Mouse (Mus musculus): Measurements from ENCODE around the gene Gm26566.
"Not testable (repeated sequence)": the region's sequence is repeated elsewhere in the genome, so short reads cannot be mapped to it uniquely, and the experiment has no call there.

Gene Gm26566

DNA sequence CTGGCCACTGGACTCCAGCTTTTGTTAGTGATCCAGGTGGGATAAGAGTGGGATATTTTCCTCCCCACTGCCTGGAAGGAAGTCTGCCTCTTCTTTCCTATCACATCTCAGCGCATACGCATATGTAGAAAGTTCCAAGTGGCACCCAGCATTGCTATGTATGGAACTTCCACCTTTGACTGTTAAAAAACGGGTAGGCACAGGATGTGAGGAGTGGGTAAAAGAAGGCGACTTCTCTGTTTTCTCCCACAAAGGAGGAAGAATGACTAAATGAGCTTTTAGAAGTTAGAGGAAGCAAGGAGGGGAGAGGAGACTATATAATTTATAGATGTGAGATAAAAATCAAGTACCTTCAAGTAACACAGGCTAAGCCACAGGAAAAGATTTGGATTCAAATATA is 19.8 kb downstream of the Gm26566 start:
- DNase-seq, result no peak

DNA sequence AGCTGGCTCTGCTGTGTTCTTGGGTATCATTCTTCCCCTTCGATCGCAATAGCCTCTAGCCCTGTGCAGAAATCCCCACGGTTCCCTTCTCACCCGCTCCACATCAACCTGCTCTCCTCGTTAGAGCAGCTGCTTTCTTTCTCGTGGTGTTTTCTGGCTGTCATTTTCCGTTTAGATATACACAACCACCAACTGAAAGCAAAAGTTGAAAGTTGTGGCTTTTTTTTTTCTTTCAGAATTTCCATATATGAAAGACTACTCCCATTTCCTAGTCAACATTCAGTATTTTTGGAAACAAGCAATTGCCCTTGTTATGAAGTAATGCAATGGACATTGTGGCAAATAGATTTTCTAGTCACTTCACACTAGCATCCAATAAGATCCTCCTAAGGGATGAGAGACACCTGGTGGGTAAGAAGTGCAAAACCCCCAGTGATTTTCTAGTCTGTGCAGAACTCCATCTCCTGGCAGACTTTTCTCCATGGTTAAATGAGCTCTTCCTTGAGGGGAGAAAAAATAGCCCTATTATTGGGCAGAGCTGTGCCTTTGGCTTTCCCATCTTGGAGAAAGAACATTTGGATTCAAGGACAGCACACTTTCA is 21.3 kb downstream of the Gm26566 start:
- no peak for DNase-seq

DNA sequence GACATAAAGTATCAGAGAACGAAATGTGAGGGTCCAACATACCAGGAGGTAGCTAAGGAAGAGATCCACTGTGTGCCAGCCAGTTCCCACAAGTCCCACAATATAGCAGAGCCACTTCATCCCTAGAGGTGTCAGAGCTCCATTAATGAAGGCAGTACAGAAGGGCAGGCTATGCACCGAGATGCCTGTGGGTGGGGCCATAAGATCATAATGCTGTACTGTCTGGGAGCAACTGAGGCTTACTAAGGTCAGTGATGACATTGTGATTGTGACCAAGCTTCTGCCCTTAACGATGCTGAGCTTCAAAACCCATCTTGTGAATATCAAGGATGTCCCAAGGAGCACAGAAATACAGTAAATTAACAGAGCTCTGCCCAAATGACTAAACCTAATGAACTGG is 22.6 kb downstream of the Gm26566 start:
- DNase-seq, result no peak

DNA sequence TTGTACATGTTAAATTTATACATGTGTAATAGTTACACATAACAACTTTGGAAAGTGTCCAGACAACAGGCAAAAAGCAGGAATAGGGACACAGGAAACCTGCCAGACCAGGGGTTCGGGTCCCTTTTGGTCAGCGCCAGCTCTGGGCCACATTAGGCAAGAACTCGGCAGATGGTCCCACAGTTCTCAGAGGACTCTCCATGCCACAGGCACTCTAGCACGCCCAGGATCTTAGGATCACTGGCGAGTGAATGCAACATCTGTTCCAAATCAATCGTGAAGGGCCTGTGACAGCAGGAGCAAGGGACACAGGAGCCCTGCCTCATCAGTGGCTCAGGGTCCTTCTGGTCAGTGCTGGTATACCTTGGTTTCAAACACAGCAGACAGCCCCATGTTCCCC is 28.3 kb downstream of the Gm26566 start:
- DNase-seq, result no peak

DNA sequence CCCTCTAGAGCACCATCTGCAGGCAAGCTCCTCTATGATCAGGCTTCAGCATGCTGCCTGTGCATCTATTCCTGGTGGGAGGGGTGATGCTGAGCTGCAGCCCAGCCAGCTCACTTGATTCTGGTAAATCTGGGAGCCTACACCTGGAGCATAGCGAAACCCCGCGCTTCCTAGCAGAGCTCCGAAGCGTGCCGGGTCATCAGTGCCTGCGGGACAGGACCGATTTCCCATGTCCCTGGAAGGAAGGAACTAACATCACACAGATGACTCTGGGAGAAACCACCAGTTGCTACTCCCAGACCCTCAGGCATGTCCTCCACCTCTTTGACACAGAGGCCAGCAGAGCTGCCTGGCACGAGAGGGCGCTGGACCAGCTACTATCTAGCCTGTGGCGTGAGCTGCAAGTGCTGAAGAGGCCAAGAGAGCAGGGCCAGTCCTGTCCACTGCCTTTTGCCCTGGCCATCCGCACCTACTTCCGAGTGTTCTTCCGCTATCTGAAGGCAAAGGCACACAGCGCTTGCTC is 33.3 kb downstream of the Gm26566 start, which contains the start of gene Gm13271:
Gene Gm13271, plus strand, starts transcription at position 51 of the 523 bp plus-strand sequence.
- DNase-seq, result peak; percentile 69

DNA sequence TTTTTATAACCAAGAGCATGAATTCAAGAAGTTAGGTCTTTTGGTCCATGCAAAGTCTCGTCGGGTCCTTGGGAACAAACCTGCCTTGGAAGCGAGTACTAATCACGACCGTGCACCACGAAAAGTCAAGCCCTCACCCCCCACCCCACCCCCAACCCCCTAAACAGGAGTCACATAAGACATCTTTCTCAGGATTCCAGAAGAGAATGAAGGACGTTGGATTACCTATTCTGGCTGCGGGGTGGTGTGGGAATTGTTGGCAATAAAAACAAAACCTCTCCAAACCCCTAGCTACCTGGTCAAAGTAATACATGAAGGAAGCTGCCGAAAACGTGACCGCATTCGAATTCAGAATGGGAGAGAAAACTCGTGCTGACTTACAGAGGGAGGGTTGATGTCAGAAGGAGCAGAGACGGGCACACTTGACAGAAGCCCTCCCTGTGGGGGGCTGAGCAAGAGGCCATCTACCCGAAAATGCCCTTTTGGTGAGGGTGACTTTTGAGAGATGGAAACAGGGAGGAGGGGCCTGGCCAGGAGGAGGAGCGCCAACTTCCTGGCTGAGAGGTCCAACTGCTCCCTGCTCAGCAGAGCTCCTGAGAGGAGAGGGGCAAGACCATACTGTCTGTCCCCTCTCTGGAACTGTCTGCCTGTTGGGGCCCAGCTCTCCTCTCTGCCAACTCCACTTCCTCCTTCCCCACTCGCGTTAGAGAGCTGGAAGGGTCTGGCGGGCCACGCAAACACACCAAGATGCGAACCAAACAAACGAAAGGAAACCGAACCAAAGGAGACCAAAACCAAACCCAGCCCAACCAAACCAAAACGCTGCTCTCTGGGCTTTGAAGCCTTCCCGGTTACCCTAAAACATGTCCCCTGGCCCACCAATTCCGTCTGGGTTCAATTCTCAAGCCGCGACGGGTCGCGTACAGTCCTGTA is 35.2 kb downstream of the Gm26566 start:
- peak; percentile 37 for DNase-seq

DNA sequence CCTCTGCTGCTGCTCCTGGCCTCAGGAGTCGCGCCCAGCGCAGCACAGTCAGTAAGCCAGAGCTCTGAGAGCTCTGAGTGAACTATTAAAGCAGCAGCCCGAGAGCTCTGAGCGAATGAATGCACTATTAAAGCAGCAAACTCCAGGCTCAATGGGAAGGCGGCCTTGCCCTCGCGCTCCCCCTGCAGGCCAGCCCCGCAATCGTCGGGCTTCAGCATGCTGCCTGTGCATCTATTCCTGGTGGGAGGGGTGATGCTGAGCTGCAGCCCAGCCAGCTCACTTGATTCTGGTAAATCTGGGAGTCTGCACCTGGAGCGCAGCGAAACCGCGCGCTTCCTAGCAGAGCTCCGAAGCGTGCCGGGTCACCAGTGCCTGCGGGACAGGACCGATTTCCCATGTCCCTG is 36.0 kb downstream of the Gm26566 start:
- DNase-seq, result peak; percentile 87

DNA sequence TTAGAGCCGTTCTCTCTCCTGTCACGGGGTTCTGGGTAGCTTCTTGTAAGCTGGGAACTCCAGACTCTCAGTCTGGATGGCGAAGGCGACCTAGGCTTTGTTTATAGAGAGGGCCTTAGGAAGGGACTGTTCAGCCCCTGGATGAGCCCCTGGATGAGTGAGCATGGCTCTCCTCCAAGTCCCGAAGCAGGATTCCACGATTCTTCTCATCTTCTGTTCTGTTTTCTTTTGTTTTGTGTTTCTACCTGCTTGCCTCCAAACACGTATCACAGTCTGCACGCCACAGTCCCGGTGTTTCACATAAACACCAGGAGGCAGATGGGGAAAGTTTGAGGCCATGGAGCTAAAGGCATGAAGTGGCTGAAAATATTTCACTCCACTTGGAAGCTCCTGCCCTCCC is 37.1 kb downstream of the Gm26566 start:
- DNase-seq, result not testable (repeated sequence)

DNA sequence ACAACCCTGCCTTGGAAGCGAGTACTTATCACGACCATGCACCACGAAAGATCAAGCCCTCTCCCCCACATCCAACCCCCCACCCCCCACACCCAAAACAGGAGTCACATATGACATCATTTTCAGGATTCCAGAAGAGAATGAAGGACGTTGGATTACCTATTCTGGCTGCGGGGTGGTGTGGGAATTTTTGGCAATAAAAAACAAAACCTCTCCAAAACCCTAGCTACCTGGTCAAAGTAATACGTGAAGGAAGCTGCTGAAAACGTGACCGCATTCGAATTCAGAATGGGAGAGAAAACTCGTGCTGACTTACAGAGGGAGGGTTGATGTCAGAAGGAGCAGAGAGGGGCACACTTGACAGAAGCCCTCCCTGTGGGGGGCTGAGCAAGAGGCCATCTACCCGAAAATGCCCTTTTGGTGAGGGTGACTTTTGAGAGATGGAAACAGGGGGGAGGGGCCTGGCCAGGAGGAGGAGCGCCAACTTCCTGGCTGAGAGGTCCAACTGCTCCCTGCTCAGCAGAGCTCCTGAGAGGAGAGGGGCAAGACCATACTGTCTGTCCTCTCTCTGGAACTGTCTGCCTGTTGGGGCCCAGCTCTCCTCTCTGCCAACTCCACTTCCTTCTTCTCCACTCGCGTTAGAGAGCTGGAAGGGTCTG is 38.1 kb downstream of the Gm26566 start, which contains the start of gene Gm13283:
Gene Gm13283, plus strand, starts transcription at position 510 of the 659 bp plus-strand sequence.
- DNase-seq, result peak; percentile 38

DNA sequence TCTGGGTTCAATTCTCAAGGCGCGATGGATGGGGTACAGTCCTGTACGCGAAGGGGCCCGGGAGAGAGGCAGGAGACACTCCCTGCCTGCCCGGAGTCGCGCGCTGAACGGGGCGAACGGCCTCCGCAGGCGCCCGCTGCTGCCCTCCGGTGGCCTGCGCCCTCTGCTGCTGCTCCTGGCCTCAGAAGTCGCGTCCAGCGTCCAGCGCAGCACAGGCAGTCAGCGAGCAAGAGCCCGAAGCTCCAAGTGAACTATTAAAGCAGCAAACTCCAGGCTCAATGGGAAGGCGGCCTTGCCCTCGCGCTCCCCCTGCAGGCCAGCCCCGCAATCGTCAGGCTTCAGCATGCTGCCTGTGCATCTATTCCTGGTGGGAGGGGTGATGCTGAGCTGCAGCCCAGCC is 38.8 kb downstream of the Gm26566 start:
- DNase-seq, result peak; percentile 54

DNA sequence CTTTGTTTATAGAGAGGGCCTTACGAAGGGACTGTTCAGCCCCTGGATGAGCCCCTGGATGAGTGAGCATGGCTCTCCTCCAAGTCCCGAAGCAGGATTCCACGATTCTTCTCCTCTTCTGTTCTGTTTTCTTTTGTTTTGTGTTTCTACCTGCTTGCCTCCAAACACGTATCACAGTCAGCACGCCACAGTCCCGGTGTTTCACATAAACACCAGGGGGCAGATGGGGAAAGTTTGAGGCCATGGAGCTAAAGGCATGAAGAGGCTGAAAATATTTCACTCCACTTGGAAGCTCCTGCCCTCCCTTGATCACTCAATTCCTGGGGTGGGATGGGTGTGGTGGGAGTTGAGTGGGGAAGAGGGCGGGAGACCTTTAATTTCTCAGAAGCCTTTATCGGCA is 40.2 kb downstream of the Gm26566 start:
- peak; percentile 91 for DNase-seq

DNA sequence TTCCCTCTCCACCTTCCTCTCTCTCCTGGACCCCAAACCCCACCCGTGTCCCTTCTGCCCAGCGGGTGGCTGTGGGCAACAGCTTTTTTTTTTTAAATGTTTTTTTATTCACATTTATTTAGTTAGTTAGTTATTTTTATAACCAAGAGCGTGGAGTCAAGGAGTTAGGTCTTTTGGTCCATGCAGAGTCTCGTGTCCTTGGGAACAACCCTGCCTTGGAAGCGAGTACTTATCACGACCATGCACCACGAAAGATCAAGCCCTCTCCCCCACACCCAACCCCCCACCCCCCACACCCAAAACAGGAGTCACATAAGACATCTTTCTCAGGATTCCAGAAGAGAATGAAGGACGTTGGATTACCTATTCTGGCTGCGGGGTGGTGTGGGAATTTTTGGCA is 40.7 kb downstream of the Gm26566 start:
- not testable (repeated sequence) for DNase-seq

DNA sequence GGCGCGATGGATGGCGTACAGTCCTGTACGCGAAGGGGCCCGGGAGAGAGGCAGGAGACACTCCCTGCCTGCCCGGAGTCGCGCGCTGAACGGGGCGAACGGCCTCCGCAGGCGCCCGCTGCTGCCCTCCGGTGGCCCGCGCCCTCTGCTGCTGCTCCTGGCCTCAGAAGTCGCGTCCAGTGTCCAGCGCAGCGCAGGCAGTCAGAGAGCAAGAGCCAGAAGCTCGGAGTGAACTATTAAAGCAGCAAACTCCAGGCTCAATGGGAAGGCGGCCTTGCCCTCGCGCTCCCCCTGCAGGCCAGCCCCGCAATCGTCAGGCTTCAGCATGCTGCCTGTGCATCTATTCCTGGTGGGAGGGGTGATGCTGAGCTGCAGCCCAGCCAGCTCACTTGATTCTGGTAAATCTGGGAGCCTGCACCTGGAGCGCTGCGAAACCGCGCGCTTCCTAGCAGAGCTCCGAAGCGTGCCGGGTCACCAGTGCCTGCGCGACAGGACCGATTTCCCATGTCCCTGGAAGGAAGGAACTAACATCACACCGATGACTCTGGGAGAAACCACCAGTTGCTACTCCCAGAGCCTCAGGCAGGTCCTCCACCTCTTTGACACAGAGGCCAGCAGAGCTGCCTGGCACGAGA is 41.9 kb downstream of the Gm26566 start:
- peak; percentile 22 for DNase-seq
